Mouse (Mus musculus) liver, embryonic 18 days (tissue): ENCODE data around the gene Pkn1. TPM values are rescaled to one million over a fixed set of nuclear protein-coding genes. Genes with fewer than 3 reads are reported as not detected.

Experiments
- polyA plus RNA-seq: library from polyadenylated mRNA; depleted of rRNA; stranded (reverse); fragments of >200 nt; gene quantifications from 2 replicates; pipeline ENCODE4 v1.2.3, GENCODE M21; 2012; rRNA removed

Gene Pkn1
- polyA plus RNA-seq, result 14.0 and 17.3 TPM in 2 replicates

GRCm38 (mm10) chr8:83698661-83699453 lies at the start of gene Pkn1:
Gene Pkn1, minus strand, starts transcription at chr8:83699179.

GRCm38 (mm10) chr8:83740976-83741741 lies 42.2 kb upstream of the Pkn1 start, which contains the start of gene Adgre5:
Gene Adgre5, minus strand, starts transcription at chr8:83741326.

GRCm38 (mm10) chr8:83715031-83715690 lies 16.2 kb upstream of the Pkn1 start, which contains the start of gene Ddx39:
Gene Ddx39, plus strand, starts transcription at chr8:83715177.

GRCm38 (mm10) chr8:83665969-83666865 lies 32.8 kb downstream of the Pkn1 start, which contains the start of gene Ptger1:
Gene Ptger1, plus strand, starts transcription at chr8:83666678.

GRCm38 (mm10) chr8:83652030-83652743 lies 46.8 kb downstream of the Pkn1 start, which contains the start of gene Gipc1:
Gene Gipc1, plus strand, starts transcription at chr8:83652677.

Other genes starting within 250 kb of the Pkn1 start
- 21.6 and 23.0 TPM in 2 replicates for gene Scoc, start 240.8 kb downstream of the Pkn1 start, polyA plus RNA-seq
- not detected in 2 replicates for gene Olfr370, start 163.4 kb downstream of the Pkn1 start, polyA plus RNA-seq
- gene Ndufb7, start 132.5 kb downstream of the Pkn1 start, polyA plus RNA-seq, result 193 and 194 TPM in 2 replicates
- 231 and 255 TPM in 2 replicates for gene Tecr, start 91.2 kb downstream of the Pkn1 start, polyA plus RNA-seq
- gene Dnajb1, start 91.0 kb downstream of the Pkn1 start, polyA plus RNA-seq, result 20.0 and 25.8 TPM in 2 replicates
- 27.5 and 28.5 TPM in 2 replicates for gene Gipc1, start 46.5 kb downstream of the Pkn1 start, polyA plus RNA-seq
- gene Ptger1, start 32.5 kb downstream of the Pkn1 start, polyA plus RNA-seq, result 0.22 and 0.26 TPM in 2 replicates
- 52.9 and 53.6 TPM in 2 replicates for gene Ddx39, start 16.0 kb upstream of the Pkn1 start, polyA plus RNA-seq
- gene Adgre5, start 42.1 kb upstream of the Pkn1 start, polyA plus RNA-seq, result 23.1 and 25.2 TPM in 2 replicates
- 2.6 and 2.9 TPM in 2 replicates for gene Adgrl1, start 200.9 kb upstream of the Pkn1 start, polyA plus RNA-seq